Mouse (Mus musculus) midbrain, embryonic 16.5 days (tissue): ENCODE results near the gene Rflna. TPM values are rescaled to one million over a fixed set of nuclear protein-coding genes. Genes with fewer than 3 reads are reported as not detected.

Experiments used
- ATAC-seq: fragments of 200-750 bp; cut with Nextera tagmentation; 2 replicates; pipeline ENCODE4 v1.8.0; 2017; ENCODE audit warnings: moderate TSS enrichment
- H3K27ac ChIP-seq: fragments of 300-500 bp; sonication (generic); 2 replicates; pipeline ENCODE4 v1.5.1; 2014; ENCODE audit warnings: mild to moderate bottlenecking, low read length, mixed read lengths
- H3K27me3 ChIP-seq: fragments of 300-500 bp; sonication (generic); 2 replicates; pipeline ENCODE4 v1.6.1; 2014; ENCODE audit warnings: low read depth, low read length, mixed read lengths; ENCODE audit not compliant: control insufficient read depth, insufficient read depth
- H3K36me3 ChIP-seq: fragments of 300-500 bp; sonication (generic); 2 replicates; pipeline ENCODE4 v1.6.1; 2014; ENCODE audit warnings: mild to moderate bottlenecking, low read length, moderate library complexity, mixed read lengths; ENCODE audit not compliant: control insufficient read depth, insufficient read depth
- H3K4me1 ChIP-seq: fragments of 300-500 bp; sonication (generic); 2 replicates; pipeline ENCODE4 v1.6.1; 2014; ENCODE audit warnings: mild to moderate bottlenecking, low read length, mixed read lengths; ENCODE audit not compliant: control insufficient read depth, insufficient read depth
- H3K4me2 ChIP-seq: fragments of 300-500 bp; sonication (generic); 2 replicates; pipeline ENCODE4 v1.6.1; 2014; ENCODE audit warnings: mild to moderate bottlenecking, low read length, mixed read lengths
- H3K4me3 ChIP-seq: fragments of 300-500 bp; sonication (generic); 2 replicates; pipeline ENCODE4 v1.5.1; 2014; ENCODE audit warnings: low read depth, mild to moderate bottlenecking, low read length, moderate library complexity, mixed read lengths
- H3K9ac ChIP-seq: fragments of 300-500 bp; sonication (generic); 2 replicates; pipeline ENCODE4 v1.6.1; 2014; ENCODE audit warnings: low read depth, low read length, mixed read lengths
- H3K9me3 ChIP-seq: fragments of 300-500 bp; sonication (generic); replicated peaks from 2 replicates; pipeline ENCODE4 v1.6.1; 2014; ENCODE audit warnings: mild to moderate bottlenecking, low read length, mixed read lengths; ENCODE audit not compliant: control insufficient read depth, poor library complexity, severe bottlenecking
- WGBS: fragments of 180-500 bp; shearing (Covaris S2); extraction: QIAGEN DNeasy Blood & Tissue Kit; methylation state at CpG from one replicate; pipeline ENCODE4 v1.1.7; 2014; 5-methylcytosine and 5-hydroxymethylcytosine counted together
- polyA plus RNA-seq: library from polyadenylated mRNA; unstranded; fragments of >200 nt; fragmentation: Nextera tagmentation; extraction: Ambion mirVana; gene quantifications from 2 replicates; pipeline ENCODE4 v1.2.1, GENCODE M21; 2015

Rflna gene
- polyA plus RNA-seq, 1 experiment from 2014 or later: 7.1 TPM

DNA sequence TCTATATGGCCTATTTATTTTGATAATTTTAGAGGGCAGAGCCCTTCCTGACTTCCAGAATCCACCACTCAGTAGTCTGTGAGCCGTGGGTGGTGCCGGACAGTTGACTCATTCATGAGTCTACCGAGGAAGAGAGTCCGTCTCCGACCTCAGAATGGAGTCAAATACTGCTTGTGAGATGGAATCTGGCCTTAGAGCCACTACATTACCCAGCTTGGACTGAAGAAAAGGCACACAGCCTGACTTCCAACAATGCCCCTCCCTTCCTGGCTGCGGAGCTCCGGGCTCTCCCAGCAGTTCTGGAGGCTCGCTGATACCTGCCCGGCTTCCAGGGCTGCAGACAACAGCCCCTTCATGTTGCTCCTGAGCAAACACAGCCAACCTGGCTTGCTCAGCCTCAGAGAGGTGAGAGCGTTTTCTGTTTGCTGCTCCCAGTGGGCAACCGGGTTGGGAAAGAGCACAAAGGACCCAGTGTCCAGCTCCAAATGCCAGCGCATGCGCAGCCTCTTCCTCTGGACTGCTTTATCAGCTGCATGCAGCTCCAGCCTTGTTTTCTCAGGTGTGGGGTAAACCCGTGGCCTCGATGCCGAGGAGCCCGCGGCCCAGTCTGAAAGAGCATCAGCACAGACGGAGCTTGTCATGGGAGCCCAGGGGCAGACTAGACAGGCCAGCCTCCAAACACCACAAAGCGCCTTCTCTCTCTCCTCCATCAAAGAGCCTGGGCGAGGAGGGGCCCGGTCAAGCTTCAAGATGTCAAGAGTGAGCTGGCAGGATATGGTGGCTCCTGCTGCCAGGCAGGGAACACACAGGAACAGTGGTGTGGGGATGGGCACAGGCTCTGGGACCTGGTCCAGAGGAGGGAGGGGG is 39.0 kb upstream of the Rflna start:
- no peaks in the 10 kb centered on the region for H3K9me3 ChIP-seq
- H3K4me3 ChIP-seq: no peak overlapping the region
- peaks cover 8% of the 10 kb centered on the region; the same call in 1 of the 2 replicates for H3K4me1 ChIP-seq
- no peaks in the 10 kb centered on the region for H3K36me3 ChIP-seq
- peak; percentile 62 for ATAC-seq
- no peak overlapping the region for H3K4me2 ChIP-seq
- H3K9ac ChIP-seq: peak overlapping the region; percentile 52
- 62% methylated on average over 22 of the region's 22 CpGs for WGBS
- peak overlapping the region; percentile 65 for H3K27ac ChIP-seq
- H3K27me3 ChIP-seq: no peaks in the 10 kb centered on the region

DNA sequence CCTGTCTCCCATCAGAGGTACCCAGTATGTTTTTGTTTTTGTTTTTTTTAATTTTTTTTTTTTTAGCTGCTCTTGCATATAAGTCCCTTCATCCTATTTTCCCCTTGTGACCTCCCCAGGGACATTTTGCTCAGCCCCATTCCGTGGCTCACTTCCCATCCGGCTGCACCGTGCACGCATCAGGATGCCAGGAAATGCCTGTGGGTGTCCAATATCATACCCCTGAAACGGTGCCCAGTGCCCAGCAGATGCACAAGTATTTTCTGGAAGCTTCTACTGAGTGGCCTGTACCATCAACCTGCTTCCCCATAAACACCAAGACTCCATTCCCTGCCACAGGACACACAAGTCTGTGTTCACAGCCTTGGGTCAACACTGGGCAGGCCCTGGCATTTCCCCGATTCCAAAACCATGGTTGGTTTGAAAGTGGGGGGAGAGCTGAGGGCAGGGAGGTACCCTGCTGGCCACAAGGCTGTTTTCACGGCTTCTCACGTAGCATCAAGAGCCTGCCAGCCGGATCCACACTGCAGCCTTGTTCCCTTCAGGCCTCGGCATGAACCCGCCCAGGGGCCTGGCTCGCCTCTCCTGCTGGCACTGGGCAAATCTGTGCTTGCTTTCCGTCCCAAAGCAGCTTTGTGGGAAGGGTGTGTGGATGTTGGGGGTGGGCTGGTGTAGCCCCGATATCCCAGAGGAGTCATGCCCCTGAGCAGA is 36.2 kb upstream of the Rflna start:
- Histone ChIP-seq H3K9me3 (no peaks in the 10 kb centered on the region), H3K9ac (no peak overlapping the region), H3K4me3 (no peak overlapping the region), H3K27ac (0 out of 2 replicates have a peak overlapping the region, but pooled peaks have one; percentile 45), H3K4me2 (no peak overlapping the region), H3K36me3 (no peaks in the 10 kb centered on the region), H3K27me3 (no peaks in the 10 kb centered on the region), H3K4me1 (no peaks in the 10 kb centered on the region; the same call in 1 of the 2 replicates)
- ATAC-seq: no peak
- 79% methylated on average over 14 of the region's 14 CpGs for WGBS

DNA sequence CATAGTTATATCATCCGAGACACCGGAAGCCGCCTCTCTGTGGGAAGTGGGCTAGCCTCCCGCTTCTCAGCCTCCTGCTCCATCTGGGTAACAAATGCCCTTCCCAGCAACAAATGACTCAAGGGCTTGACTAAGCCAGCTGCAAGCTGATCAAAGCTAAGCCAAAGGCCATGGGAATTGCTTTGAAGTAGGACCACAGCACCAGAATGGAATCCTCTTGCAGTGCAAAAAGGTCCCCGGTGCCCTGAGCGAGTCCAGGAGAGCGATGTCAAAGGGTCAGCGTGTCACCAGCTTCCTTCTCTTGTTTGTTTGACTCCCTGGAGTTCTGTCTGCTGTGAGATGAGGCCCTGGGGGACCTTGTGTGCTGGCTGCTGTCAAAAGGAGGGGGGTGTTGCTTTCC is 33.2 kb upstream of the Rflna start:
- Histone ChIP-seq H3K4me2 (no peak overlapping the region), H3K27ac (no peak overlapping the region), H3K9me3 (no peaks in the 10 kb centered on the region), H3K36me3 (no peaks in the 10 kb centered on the region), H3K4me3 (no peak overlapping the region), H3K27me3 (no peaks in the 10 kb centered on the region), H3K9ac (no peak overlapping the region), H3K4me1 (no peaks in the 10 kb centered on the region)
- no peak for ATAC-seq
- 14% methylated on average over 8 of the region's 8 CpGs for WGBS

DNA sequence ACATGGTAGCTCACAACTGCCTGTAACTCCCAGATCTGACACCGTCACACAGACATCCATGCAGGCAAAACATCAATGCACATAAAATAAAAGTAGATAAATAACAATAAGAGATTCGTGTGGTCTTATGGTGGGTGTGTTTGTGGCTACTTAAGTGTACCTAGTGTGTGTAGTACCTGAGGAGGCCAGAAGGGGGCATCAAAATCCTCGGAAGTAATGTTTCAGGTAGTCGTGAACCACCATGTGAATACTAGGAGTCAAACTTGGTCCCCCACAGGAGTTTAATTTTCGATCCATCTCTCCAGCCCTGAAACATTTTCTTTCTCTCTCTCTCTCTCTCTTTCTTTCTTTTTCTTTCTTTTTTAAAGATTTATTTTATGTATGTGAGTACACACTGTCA is 16.8 kb upstream of the Rflna start:
- Histone ChIP-seq H3K27ac (no peak overlapping the region), H3K4me3 (no peak overlapping the region), H3K4me1 (no peaks in the 10 kb centered on the region), H3K9me3 (peaks cover 6% of the 10 kb centered on the region; the same call in 1 of the 2 replicates), H3K4me2 (no peak overlapping the region), H3K9ac (no peak overlapping the region), H3K36me3 (no peaks in the 10 kb centered on the region), H3K27me3 (no peaks in the 10 kb centered on the region)
- no peak for ATAC-seq
- 84% methylated on average over 5 of the region's 5 CpGs for WGBS

DNA sequence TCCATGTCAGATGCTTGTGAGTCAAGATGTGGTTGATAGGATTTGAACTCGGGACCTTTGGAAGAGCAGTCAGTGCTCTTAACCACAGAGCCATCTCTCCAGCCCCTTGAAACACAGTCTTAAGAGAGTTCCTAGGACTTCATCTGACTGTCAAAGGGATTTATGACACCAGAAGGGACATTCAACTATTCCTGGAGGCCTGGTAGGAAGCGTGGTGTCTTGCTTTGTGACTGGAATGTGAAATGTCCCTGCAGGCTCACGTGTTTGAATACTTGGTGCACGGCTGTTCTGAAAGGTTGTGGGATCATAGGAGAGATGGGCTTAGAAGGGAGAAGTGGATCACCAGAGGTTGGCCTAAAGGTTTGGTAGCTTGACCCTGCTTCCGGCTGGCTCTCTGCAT is 16.4 kb upstream of the Rflna start:
- H3K36me3 ChIP-seq: no peaks in the 10 kb centered on the region
- H3K9ac ChIP-seq: no peak overlapping the region
- H3K4me2 ChIP-seq: no peak overlapping the region
- no peaks in the 10 kb centered on the region for H3K4me1 ChIP-seq
- WGBS: 87% methylated on average over 5 of the region's 5 CpGs
- no peaks in the 10 kb centered on the region for H3K27me3 ChIP-seq
- H3K27ac ChIP-seq: no peak overlapping the region
- no peak overlapping the region for H3K4me3 ChIP-seq
- ATAC-seq: no peak
- H3K9me3 ChIP-seq: peaks cover 6% of the 10 kb centered on the region; the same call in 1 of the 2 replicates

DNA sequence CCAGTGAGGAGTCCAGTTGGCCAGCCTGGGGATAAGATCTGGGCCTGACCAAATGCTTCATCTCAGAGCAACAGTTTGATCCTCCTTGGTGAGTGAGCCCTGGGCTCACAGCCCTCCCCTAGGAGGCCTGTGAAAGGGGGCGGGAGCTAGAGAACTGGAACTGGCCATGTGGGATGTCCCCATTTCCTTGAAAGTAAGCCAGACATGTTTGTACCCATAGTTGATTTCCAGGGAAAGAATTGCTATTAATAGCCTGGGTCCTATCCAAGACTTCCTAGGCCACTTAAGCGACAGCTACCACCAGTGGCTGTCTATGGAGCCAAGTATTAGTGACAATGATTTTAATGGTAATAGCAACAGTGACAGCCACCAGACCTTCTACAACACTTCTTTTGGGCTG is 13.3 kb upstream of the Rflna start:
- Histone ChIP-seq H3K36me3 (no peaks in the 10 kb centered on the region), H3K4me3 (no peak overlapping the region), H3K4me1 (no peaks in the 10 kb centered on the region), H3K4me2 (no peak overlapping the region), H3K9ac (no peak overlapping the region), H3K27me3 (no peaks in the 10 kb centered on the region), H3K27ac (no peak overlapping the region), H3K9me3 (no peaks in the 10 kb centered on the region)
- WGBS: 96% methylated on average over 2 of the region's 2 CpGs
- ATAC-seq: no peak

DNA sequence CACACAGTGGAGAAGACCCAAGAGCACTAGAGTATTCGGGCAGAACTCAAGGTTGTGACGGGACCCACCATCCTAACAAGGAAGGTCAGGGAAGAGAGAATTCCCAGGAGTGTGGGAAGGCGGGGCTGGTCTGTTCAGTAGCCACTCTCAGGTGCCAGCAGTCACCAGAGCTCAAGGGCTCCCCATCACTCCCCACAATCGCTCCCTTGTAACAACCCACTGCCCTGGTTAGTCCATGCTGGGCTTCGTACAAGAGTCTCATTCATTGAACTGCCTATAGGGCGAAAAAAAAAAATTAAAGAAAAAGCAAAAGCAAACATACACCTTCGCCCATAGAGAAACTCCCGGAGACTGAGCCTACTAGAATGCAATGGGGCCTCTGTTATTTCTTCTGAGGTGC is 10.7 kb upstream of the Rflna start:
- Histone ChIP-seq H3K27me3 (no peaks in the 10 kb centered on the region), H3K9me3 (no peaks in the 10 kb centered on the region), H3K36me3 (no peaks in the 10 kb centered on the region), H3K4me2 (no peak overlapping the region), H3K27ac (no peak overlapping the region), H3K4me1 (no peaks in the 10 kb centered on the region), H3K4me3 (no peak overlapping the region), H3K9ac (no peak overlapping the region)
- WGBS: 88% methylated on average over 8 of the region's 8 CpGs
- no peak for ATAC-seq

DNA sequence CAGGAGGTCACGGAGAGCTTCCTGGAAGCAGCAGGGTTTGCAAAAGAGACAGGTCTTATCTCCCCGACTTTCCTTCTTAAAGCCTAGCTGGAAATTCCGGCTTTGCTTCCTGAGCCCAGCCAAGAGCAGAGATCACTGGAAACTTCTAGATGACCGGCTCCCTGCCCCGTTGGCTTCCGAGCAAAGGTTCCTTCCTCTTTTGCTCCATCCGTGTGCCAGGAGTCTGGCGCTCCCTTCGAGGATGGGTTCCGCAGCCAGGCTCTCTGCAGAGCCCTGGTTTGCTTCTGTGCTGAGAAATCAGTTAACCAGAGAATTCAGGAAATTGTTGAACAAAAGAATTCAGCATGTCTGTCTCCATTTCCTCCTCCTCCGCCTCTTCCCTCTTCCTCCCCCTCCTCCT is 10.1 kb upstream of the Rflna start:
- no peak overlapping the region for H3K4me2 ChIP-seq
- no peak overlapping the region for H3K4me3 ChIP-seq
- no peak overlapping the region for H3K9ac ChIP-seq
- no peak overlapping the region for H3K27ac ChIP-seq
- no peaks in the 10 kb centered on the region for H3K4me1 ChIP-seq
- ATAC-seq: no peak
- 78% methylated on average over 11 of the region's 11 CpGs for WGBS
- no peaks in the 10 kb centered on the region for H3K9me3 ChIP-seq
- H3K36me3 ChIP-seq: no peaks in the 10 kb centered on the region
- H3K27me3 ChIP-seq: no peaks in the 10 kb centered on the region

DNA sequence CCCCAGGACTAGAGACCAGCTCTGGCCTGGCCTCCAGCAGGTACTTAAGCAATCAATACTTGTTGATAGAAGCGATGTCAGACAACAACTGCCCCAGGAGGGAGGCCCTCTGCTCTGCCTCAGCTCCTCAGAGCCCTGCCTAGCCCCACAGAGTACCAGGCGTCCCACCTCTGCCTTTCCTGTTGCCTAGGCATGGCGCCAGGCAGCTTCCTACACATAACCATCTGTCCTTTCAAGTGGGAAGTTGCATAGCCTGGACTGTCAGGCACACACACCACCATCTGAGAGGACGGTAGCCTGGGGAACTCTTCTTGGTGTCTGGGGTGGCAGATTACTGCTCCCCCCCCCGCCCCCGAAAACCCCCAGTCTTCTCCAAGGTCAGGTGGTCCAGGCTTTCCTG is 6.2 kb upstream of the Rflna start:
- 62% methylated on average over 6 of the region's 6 CpGs for WGBS
- Histone ChIP-seq H3K9ac (no peak overlapping the region), H3K4me2 (no peak overlapping the region), H3K9me3 (no peaks in the 10 kb centered on the region), H3K4me3 (no peak overlapping the region), H3K4me1 (no peaks in the 10 kb centered on the region), H3K36me3 (no peaks in the 10 kb centered on the region), H3K27me3 (no peaks in the 10 kb centered on the region), H3K27ac (no peak overlapping the region)
- ATAC-seq: no peak
